Mouse (Mus musculus): ENCODE measurements around the gene Pla2g7. TPM values are rescaled to one million over a fixed set of nuclear protein-coding genes. Genes with fewer than 3 reads are reported as not detected.

The Pla2g7 gene
- polyA plus RNA-seq, 1 experiment from 2014 or later: 12.7 TPM

Other genes starting within 250 kb of the Pla2g7 start
- gene Adgrf5, start 207.6 kb upstream of the Pla2g7 start, polyA plus RNA-seq (2015; fragmentation: Nextera tagmentation; extraction: Ambion mirVana): 11.6 and 11.8 TPM in 2 replicates
- gene Mep1a, start 65.3 kb upstream of the Pla2g7 start, polyA plus RNA-seq (2015; fragmentation: Nextera tagmentation; extraction: Ambion mirVana): 33.1 and 34.9 TPM in 2 replicates
- 0.18 TPM in 1 of 2 replicates, not detected in the other for gene Ankrd66, start 24.5 kb upstream of the Pla2g7 start, polyA plus RNA-seq (2015; fragmentation: Nextera tagmentation; extraction: Ambion mirVana)
- 0.46 and 0.73 TPM in 2 replicates for gene Tdrd6, start 62.2 kb downstream of the Pla2g7 start, polyA plus RNA-seq (2015; fragmentation: Nextera tagmentation; extraction: Ambion mirVana)
- 12.1 and 13.7 TPM in 2 replicates for gene Slc25a27, start 99.1 kb downstream of the Pla2g7 start, polyA plus RNA-seq (2015; fragmentation: Nextera tagmentation; extraction: Ambion mirVana)
- 16.5 and 18.7 TPM in 2 replicates for gene Cyp39a1, start 99.3 kb downstream of the Pla2g7 start, polyA plus RNA-seq (2015; fragmentation: Nextera tagmentation; extraction: Ambion mirVana)
- gene Rcan2, start 233.3 kb downstream of the Pla2g7 start, polyA plus RNA-seq (2015; fragmentation: Nextera tagmentation; extraction: Ambion mirVana): 5.9 and 7.3 TPM in 2 replicates

Data from intestine, embryonic 15.5 days (tissue).